Mouse (Mus musculus): ENCODE measurements around the gene Tbccd1. TPM values are rescaled to one million over a fixed set of nuclear protein-coding genes. Genes with fewer than 3 reads are reported as not detected.
A peak's percentile ranks its signal among the peaks of the same experiment; 100 is the strongest.

Gene Tbccd1
- total RNA-seq, 2 experiments from 2014 or later, result 9.1 to 9.9 TPM

DNA sequence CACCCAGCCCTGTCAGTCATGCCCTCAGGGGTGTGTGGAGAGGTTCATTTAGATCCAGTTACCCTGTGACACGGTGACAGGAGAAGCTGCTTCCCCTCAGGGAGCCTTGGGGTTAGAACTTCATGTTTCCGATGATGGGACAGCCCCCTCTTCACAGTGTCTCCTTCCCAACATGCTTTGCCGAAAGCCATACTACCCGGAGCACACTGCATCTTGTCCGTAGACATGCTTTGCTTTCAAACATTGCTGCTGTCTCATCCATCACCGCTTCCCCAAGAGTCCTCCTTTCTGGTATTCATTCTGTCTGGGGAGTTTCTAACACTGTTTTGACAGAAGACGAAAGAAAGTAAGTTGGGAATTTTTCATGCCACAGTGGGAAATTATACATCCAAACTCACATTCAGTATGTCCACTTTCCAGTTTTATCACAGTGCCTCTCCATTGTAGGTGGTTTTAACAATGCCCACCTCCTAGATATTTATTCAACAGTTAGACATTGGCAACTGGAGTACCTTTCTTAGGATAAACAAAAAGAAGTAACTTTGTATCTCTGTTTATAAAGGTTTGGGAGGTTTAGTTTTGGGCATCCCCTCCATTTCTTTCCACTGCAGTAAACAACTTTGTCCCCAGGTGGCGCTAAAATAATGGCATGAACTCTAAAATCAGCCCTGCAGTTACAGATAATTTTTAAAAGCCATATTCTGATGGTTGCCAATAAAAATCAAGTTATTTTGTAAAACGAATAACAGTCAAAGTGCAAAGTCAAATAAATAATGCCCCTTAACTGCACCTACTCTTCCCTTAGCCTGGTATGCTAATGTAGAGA is 19.0 kb upstream of the Tbccd1 start:
- intact Hi-C loops (cut with DNase I), result loop anchor here (2.0 to 5.0 kb wide), 3 partner anchors 76 to 258 kb away; partner anchors contain the start of gene Hrg
- peak; percentile 29 to 62 for DNase-seq

DNA sequence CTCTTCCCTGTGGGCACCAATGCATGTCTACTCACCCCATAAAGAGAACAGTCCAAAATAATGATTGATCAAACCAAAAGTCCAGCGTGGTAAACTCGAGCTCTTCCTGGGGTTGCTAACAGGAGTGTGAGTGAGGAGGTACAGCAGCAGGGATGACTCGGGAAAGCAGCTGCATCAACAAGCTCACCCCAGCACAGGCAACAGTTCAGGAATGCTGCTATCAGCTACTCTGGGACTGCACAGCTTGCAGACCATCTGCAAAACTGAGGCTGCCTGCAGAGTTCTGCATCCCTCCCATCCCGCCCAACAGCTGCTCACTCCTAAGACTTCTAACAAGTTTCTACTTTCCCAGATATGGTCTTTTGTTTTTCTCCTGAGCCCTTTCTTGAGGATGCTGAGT is 15.9 kb upstream of the Tbccd1 start:
- no peak for DNase-seq
- intact Hi-C loops (cut with DNase I), result no loop called here

DNA sequence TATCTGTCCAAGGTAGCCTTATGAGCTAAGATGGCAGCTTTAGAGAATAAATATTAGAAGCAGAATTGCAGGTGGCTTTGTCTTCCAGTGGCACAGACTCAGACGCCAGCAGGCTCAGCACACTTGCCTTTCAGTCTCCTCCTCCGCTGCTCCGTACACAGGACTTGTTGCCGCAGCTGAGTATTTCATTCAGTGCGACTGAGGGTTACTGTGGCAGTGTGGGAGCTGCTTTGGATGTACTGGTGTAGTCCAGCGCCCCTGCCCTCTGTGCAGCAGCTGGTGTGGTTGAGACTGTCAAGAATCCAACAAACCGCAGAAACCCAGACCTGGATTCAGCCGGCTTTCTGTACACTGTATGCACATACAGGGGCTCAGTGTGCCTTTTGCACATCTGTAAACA is 14.9 kb upstream of the Tbccd1 start:
- DNase-seq, result no peak

DNA sequence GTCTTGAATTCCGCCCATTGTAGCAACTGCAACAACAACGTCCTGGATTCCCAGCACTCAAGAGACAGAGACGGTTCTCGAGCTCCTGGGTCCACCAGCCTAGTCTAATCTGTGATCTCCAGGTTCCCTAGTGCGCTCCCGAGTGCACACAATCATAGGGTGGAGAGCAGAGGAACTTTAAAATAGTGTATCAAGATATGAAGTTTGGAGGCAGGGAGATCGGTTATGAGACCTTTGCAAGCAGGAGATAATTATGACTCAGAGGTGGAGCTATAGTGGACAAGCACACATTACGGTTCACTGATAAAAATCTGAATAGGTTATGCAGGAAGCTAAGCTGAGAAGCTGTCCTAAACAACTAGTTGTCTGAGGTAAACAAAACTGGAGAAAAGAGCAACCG is 696 bp downstream of the Tbccd1 start:
- intact Hi-C loops (cut with DNase I), result loop anchor here (5.0 kb wide), 1 partner anchor 251 kb away; the partner anchor contains the start of gene Eif4a2
- no peak for DNase-seq

More for the DNA sequence above, 14.9 kb upstream of the Tbccd1 start:
- intact Hi-C loops (cut with DNase I), result no loop called here

DNA sequence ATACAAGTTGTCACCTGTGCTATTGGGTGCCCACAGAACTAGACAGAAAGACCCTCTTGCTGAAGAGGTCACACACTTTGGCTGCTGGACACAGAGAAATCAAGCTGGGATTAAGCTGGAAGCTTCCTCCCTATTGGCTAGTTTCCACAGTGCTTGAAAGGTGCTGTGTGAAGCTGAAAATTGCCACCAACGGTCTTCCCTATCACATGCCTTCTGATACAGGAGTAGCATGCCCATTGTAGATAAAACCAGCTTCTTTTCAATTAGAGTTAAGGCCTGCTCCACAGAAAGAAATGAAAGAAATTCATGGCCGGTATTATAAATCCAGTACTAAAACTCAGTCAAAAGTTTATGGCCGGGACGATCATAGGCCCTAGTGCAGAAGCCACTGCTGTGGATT is 4.8 kb downstream of the Tbccd1 start:
- intact Hi-C loops (cut with DNase I), result no loop called here
- no peak for DNase-seq

DNA sequence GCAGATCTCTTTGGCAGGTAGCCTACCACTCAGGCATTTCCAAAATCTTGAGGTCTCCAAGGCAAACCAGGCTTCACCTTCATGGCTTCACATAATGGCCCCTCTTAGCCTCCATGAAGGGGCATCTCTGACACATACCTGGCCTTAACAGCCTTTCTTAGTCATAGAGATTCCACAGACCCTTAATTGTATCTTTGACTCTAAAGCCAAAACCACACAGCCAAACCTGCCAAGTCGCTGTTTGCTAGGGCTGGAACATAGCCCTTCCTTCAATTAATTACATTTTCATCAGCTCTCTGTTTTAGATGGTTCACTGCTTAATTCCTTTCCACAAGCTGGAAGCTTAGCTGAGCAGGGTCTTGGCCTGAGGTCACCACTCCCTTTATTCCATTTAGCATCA is 9.1 kb downstream of the Tbccd1 start:
- no peak for DNase-seq
- intact Hi-C loops (cut with DNase I), result no loop called here

DNA sequence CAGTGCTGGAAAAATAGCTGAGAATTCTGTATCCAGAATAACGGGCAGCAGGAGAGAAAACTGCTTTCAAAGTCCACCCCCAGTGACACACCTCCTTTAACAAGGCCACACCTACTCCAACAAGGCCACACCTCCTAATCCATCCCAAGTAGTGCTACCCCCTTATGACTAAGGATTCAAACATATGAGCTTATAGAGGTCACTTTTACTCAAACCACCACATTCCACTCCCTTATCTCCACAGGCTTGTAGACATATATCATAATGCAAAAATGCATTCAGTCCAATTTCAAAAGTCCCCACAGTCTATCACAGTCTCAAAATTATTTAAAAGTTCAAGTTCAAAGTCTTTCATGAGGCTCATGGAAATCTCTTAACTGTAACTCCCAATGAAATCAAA is 9.8 kb downstream of the Tbccd1 start:
- DNase-seq, result no peak
- intact Hi-C loops (cut with DNase I), result no loop called here

DNA sequence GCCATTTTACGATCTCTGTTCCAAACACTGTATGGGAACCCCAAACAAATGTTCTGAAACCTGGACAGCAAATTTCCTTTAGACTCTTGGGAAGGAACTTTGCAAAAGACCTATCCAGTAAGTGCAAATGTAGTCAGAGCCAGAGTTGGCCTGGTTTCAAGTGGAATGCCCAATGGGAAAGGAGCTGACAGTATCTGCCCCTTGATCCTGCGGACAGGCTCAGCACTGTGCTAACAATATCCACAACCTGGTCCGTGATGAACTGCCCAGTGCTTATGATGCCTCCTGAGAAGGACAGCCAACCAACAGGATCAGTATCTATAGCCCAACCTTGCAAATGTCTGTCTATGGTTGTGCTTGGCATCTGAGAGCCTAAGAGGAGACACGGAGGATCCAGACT is 12.0 kb downstream of the Tbccd1 start:
- intact Hi-C loops (cut with DNase I), result no loop called here
- no peak for DNase-seq

DNA sequence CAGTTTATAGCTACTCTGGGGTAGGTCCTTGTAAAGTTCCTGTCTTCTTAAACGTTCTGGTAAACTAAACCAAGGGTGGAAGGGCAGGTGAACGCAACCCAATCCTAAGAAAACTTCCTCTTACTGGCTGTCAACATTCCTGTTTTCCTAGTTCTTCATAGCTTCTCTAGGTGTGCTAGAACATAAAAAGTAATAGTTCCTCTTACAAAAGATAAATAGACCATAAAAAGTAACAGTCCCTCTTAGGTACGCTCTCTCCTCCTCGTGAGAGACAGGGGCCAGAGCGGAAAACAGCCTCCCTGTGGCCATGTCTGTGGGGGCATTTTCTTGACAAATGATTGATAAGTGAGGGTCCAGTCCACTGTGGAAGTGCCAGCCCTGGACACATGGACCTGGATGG is 12.6 kb downstream of the Tbccd1 start:
- intact Hi-C loops (cut with DNase I), result no loop called here
- DNase-seq, result no peak

DNA sequence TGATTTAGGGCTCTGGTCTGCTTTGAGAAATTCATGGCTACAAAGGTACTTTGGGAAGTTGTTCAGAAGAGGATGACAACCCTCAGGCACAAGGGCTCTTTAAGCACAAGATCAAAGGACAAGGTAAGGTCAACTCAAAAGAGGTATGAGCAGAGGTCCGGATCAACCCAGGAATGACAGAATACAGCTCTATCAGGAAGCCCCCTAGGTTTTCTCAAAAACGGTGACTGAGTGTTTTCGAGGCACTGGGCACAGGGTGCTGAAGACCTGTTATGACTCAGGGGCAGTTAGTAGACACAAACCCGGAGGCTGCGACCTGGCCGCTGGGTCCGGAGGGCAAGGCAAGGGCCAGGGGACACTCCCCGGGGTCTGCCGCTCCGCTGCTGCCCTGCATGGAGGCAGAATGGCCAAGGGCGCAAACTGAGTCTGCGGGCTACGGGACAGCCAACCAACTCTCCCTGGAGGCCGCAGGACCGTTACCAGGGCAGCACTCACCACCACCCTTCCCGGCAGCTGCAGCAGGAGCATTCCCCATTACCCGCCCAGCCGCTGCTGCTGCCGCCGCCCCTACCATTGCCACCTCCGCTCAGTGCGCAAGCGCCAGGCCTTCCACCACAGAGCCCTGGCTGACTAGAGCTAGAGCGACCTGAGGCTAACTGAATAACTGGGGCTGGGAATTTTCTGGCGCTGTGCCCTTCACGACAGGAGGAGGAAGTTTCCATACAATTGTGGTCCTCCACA is 13.2 kb downstream of the Tbccd1 start:
- intact Hi-C loops (cut with DNase I), result no loop called here
- DNase-seq, result peak; percentile 85

DNA sequence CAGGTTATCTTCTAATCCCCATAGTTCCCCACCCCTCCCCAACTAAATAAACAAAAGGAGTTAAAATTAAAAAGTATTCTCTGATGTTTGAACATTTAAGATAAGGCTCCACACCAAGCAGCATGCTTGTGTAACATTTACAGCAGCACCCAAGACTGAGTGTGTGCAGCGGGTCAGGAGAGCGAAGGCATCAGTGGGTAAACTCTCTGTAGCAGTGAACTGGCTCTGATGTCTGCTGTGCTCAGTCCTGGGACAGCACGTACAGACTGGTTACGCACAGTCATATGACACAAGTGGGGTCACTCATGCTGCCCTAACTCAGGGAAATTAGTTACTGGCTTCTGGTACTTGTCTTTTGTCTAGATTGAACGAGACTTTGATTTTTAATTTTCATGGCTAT is 14.6 kb downstream of the Tbccd1 start:
- intact Hi-C loops (cut with DNase I), result no loop called here
- no peak for DNase-seq

DNA sequence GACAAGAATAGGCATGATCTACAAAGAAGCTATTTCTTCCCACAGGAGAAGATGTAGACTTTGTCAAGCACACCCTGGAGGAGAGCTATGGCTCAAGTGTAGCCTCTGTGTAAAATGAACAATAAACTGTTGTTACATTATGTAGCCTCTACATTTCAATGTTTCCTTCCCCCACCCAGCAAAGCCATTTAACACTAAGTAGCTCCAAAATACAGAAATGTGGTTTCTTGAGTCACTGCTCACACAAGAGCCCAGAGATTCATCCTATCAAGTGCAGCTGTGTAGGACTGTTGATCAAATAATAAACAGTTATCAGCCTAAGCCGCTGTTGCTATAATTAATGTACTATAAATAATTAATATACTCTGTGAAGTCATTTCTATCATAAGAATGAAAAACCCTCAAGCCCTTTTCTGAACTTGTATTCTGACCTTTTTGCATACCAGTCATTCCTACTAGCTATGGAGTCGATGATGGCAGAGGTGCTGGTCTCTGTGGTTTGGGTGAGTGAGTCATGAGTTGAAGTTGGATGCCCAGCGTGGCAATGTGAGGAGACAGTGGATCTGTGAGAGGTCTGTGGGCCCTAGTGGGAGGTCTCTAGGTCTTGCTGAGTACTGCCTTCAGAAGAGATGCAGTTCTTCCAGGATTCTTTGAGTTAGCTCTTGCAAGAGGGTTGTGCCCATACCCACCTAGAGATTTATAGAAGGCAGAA is 18.2 kb downstream of the Tbccd1 start:
- intact Hi-C loops (cut with DNase I), result no loop called here
- no peak for DNase-seq

DNA sequence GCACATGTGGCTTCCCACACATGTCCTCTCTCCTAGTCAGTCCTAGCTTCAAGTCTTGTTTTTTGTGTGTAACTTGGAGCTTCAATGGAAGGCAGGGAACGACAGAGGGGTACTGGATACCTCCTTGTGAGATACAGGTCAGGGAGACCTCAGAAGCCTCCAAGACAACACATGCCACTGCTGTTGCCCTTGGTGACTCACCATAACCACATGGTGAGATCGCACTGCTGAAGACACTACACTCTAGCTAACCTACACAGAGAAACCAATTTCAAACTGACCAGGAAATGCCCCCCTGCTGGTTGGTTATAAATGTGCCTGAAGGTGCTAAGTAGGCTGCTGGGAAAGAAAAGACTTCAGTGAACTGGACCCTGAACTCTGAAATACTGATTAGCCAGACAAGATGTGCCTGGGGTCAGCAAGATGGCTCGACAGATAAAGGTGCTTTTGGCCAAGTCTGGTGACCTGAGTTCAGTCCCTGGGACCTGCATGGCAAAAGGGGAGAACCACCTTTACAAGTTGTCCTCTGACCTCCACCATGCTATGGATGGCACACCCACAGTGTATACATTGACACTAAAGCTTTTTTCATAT is 24.4 kb downstream of the Tbccd1 start:
- DNase-seq, result no peak
- intact Hi-C loops (cut with DNase I), result no loop called here

DNA sequence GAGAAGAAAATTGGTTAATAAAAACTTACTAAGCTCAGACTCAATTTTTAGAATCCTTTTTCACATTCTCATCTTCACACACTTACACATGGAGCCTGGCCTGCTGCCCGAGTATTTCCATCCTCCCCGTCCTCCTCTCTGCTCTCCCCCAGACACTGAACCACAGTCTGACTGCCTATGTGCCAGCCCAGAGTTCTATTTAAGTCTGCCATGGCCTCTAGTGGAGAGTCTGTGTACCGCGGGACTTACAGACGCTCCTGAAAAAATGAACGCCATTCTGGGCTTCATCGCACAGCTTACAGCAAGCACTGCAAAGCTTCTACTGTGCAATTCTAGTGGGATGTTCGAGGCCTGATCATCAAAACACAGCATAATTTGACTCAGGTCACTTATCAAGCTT is 36.7 kb downstream of the Tbccd1 start:
- intact Hi-C loops (cut with DNase I), result no loop called here
- DNase-seq, result no peak

DNA sequence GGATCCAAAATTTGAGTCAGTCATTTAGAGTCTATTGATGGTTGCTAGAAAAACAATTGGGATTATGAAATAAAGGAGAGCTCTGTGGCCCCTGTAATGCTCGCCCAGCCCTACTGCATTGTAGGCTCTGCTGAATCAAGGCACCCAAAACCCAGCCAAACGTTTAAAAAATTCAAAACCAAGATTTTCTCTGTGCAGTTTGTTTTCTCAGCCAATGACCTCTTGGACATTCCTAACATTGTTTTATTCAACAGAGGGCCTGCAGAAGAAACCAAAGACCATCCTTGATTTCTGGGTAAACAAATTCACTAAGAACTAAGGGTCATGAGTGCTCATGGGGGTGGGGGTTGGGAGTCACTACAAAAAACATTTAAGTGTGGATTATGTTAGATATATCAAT is 46.0 kb downstream of the Tbccd1 start, which contains the start of gene Crygs:
Gene Crygs (minus strand): TSS at position 101 of the 400 bp plus-strand sequence.
- intact Hi-C loops (cut with DNase I), result no loop called here

DNA sequence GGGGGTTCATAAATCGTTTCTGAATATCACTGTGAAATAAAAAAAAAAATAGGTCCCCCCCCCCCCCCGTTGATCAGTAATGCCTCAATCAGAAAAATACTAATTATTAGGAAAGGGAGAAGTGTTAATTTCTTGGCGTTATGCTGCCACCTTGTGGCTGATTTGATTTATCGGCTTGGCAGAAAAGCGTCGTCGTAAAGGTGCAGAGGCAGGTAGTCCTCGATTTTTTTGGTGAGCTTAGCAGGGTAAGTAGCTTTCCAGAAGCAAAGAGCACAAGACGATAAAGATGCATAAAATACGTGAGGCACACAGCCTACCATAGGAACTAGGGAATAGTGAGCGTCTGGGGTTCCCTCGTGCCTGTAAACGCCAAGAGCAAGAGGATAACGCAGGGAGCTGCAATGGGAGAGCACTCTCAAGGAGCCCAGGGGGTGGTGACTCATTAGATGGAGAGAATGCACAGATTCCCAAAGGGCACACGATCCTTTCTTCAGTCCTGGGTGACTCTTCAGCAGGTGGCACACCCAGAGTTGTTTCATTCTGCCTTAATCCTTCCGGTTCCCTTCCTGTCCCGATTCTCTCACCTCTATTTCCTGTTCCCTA is 49.9 kb downstream of the Tbccd1 start:
- peak; percentile 55 to 74 for DNase-seq

More for the DNA sequence above, 46.0 kb downstream of the Tbccd1 start, which contains the start of gene Crygs:
- DNase-seq, result no peak

DNA sequence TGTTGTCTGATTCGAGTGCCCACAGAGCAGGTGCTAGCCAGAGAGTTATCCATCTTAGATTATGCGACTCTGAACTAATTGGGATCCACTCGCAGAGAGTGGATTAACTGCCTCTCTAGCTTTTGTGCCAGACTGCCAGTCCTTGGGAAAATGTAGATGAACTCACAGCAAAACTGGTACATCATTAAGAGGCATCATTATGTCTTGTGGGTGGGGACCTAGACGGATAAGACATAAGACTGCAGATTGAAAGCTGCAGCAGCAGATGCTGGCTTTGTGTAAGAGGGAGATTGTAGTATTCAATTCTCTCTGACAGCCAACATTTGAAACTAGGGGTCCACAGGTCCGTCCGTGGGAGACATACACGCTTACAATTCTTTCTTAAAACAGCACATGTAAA is 54.7 kb downstream of the Tbccd1 start:
- intact Hi-C loops (cut with DNase I), result no loop called here
- no peak for DNase-seq

More for the DNA sequence above, 49.9 kb downstream of the Tbccd1 start:
- intact Hi-C loops (cut with DNase I), result loop anchor here (1.0 to 2.0 kb wide), 2 partner anchors 243 to 505 kb away; no protein-coding TSS in a partner anchor

DNA sequence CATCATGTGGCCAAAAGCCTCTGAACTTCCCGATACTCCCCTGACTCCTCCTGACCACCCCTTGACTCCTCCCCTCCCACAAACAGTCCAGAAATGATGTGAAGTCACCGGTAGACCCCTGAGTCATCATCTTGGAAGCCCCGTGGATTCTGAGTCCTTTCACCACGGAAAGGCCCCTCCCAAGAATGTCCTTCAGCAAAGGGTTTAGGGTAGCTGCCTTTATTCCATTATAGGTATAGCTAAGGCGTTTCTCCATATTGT is 56.7 kb downstream of the Tbccd1 start:
- DNase-seq, result no peak
- intact Hi-C loops (cut with DNase I), result no loop called here

DNA sequence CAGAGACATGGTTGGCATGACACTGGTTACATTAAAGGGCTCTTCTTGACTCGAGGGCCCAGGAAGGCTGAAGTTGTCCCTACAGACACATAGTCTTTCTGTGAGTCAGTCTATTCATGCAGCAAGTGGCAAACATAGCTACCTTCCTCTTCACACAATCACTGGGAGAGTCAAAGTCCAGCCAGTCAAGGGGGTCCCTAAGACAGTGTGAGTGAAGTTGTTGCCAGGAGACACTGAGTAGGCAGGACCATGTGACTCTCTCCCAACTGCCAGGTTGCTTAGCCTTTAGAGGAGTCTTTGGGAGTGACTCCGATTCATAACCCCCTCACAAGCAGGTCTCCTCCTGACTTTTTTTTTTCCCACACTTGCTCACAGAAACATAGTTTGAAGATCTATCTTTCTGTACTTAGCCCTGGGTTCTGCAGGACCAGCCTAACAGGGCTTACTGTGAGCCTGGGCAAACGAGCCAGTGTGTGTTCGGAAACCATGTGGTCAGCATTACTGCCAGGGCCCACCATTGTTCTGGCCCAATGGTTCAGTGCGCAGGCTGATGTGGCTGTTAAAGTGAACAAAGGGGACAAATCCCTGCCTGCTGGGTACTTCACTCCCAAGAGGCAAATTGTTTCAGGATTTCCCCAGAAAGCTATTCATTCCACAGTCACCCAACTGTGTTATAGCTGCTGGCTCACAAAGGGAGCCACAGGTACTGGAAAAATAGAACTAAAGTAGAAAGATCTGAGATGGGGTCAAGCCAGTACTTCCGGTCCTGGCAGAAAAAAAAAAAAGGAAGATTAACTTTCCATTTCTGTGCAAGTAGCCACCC is 57.2 kb downstream of the Tbccd1 start:
- no peak for DNase-seq
- intact Hi-C loops (cut with DNase I), result no loop called here

DNA sequence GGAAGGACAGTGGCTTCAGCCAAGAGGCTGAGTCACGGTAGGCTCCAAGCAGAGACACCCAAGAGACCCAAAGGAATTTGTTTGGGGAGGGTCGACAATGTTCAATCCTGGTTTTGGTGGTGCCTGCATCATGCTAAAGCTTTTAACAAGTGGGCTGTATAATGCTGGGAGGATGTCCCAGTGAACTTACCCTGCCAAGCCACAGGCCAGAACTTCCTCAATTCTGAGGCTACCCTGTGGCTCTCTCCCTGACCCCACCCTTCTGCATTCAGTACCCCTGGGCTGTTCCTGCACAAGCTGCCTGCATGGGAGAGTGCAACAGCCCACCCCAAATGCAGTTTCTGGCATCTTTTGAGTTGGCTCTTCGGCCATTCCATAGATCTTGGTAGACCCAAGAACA is 58.9 kb downstream of the Tbccd1 start:
- no peak for DNase-seq
- intact Hi-C loops (cut with DNase I), result no loop called here

Data from heart, postnatal 14 days (tissue).